Mouse (Mus musculus) megakaryocyte, embryonic 14.5 days (primary cell): ENCODE measurements around the gene Ccdc115.
"Not testable (repeated sequence)": the region's sequence is repeated elsewhere in the genome, so short reads cannot be mapped to it uniquely, and the experiment has no call there.

Experiments used
- FLI1 ChIP-seq: IDR thresholded peaks from 2 replicates; pipeline ENCODE4 v1.6.1; 2012; ENCODE audit warnings: low read length, inconsistent platforms, mixed read lengths
- GATA1 ChIP-seq: IDR thresholded peaks from 3 replicates; pipeline ENCODE4 v1.6.1; 2012; ENCODE audit warnings: mixed read lengths, low read length, inconsistent platforms, borderline replicate concordance

DNA sequence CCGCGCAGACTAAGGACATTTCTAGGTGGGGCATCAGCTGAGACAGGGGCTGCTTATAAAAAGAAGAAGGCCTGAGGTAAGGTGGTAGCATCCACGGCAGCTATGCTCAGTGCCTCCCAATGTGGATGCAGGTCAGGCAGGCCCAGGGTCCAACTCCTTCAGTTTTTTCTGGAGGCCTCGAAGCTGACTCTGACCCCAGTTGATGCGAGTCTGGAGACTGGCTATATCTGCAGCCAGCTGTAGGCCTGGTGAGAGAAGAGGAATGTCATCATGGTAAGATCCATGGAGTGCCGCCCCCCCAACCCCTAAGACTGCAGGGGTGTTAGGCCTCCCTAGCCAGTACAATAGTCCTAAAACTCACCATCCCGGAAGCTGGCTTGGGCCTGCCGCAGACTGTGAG lies 2.1 kb downstream of the Ccdc115 start:
- TF ChIP-seq GATA1, FLI1: not testable (repeated sequence)
